Mouse (Mus musculus) stomach, embryonic 14.5 days (tissue): ENCODE results near the gene Vamp4. TPM values are rescaled to one million over a fixed set of nuclear protein-coding genes. Genes with fewer than 3 reads are reported as not detected.
A peak's percentile ranks its signal among the peaks of the same experiment; 100 is the strongest.

Experiments used
- ATAC-seq: fragments of 200-750 bp; cut with Nextera tagmentation; 2 replicates; pipeline ENCODE4 v1.8.0; 2017; ENCODE audit warnings: low read depth, moderate TSS enrichment; ENCODE audit not compliant: insufficient number of reproducible peaks, insufficient read depth, low FRiP score
- H3K27ac ChIP-seq: fragments of 300-500 bp; sonication (generic); 2 replicates; pipeline ENCODE4 v1.5.1; 2014; ENCODE audit warnings: mild to moderate bottlenecking, low read length, moderate library complexity, mixed read lengths
- H3K27me3 ChIP-seq: fragments of 300-500 bp; sonication (generic); 2 replicates; pipeline ENCODE4 v1.6.1; 2014; ENCODE audit warnings: low read length, control low read depth, mixed read lengths; ENCODE audit not compliant: control insufficient read depth, insufficient read depth
- H3K36me3 ChIP-seq: fragments of 300-500 bp; sonication (generic); 2 replicates; pipeline ENCODE4 v1.6.1; 2014; ENCODE audit warnings: mild to moderate bottlenecking, control low read depth, low read length, moderate library complexity, mixed read lengths; ENCODE audit not compliant: control insufficient read depth, insufficient read depth
- H3K4me1 ChIP-seq: fragments of 300-500 bp; sonication (generic); 2 replicates; pipeline ENCODE4 v1.6.1; 2014; ENCODE audit warnings: low read length, control low read depth, mixed read lengths; ENCODE audit not compliant: control insufficient read depth, insufficient read depth
- H3K4me2 ChIP-seq: fragments of 300-500 bp; sonication (generic); replicated peaks from 2 replicates; pipeline ENCODE4 v1.6.1; 2014; ENCODE audit warnings: low read depth, low read length, control low read depth
- H3K4me3 ChIP-seq: fragments of 300-500 bp; sonication (generic); 2 replicates; pipeline ENCODE4 v1.5.1; 2014; ENCODE audit warnings: low read depth, low read length, control low read depth
- H3K9ac ChIP-seq: fragments of 300-500 bp; sonication (generic); replicated peaks from 2 replicates; pipeline ENCODE4 v1.6.1; 2014; ENCODE audit warnings: low read depth, mild to moderate bottlenecking, control low read depth, low read length, moderate library complexity, mixed read lengths
- H3K9me3 ChIP-seq: fragments of 300-500 bp; sonication (generic); 2 replicates; pipeline ENCODE4 v1.6.1; 2016; ENCODE audit warnings: low read depth, low read length, control low read depth; ENCODE audit not compliant: control insufficient read depth
- WGBS: fragments of 180-500 bp; shearing (Covaris S2); extraction: QIAGEN DNeasy Blood & Tissue Kit; methylation state at CpG from one replicate; pipeline ENCODE4 v1.1.7; 2014; 5-methylcytosine and 5-hydroxymethylcytosine counted together
- polyA plus RNA-seq: library from polyadenylated mRNA; unstranded; fragments of >200 nt; fragmentation: Nextera tagmentation; extraction: Ambion mirVana; gene quantifications from 2 replicates; pipeline ENCODE4 v1.2.1, GENCODE M21; 2014

The Vamp4 gene
- polyA plus RNA-seq, 1 experiment from 2014 or later = 55.8 TPM

DNA sequence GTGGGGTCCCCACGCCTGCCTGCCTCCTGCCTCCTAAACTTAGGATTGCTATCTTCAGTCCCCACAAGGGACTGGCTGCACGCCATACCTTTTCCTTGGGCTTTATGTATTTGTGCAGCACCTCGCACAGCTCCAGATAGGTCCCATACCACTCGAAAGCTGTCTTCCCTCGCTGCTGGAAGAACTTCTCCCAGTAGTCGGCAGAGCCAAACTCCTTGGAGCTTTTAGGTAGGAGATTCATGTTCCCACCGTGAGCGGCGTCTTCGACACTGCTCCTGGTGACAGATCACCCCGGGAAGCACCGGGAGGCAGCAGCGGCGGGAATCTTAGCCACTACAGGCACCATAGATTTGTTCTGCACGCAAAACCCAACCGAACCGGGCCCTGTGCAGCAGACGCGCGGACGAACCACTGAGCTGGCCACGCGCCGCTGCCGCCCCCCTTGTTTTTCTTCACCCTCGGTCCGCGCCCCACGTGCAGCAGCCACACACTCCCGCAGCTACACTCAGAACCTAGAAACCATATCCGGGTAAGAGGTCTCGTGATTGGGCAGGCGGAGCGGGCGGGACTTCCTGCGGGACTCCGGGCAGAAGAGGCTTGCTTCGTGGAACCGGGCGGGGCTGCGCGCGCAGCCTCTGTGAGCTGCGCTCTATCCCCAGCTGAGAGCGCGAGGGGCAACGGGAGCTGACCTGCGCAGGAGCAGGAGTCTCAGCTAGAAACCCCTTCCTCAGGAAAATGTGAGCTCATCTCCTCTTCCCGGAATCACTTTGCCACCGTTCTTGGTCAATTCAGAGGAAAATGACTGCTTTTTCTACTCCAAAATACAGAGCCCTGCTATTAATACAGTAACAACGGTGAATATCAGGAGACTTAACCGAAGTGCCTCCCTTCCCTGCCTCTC, 22.0 kb upstream of the Vamp4 start, which contains the start of gene Mettl13:
Gene Mettl13, minus strand, starts transcription at position 536 of the 901 bp plus-strand sequence.
- H3K36me3 ChIP-seq = peaks cover 25% of the 10 kb centered on the region
- H3K4me1 ChIP-seq = peaks cover 8% of the 10 kb centered on the region
- H3K4me2 ChIP-seq = peak within 1 kb of the TSS; percentile 86
- H3K27ac ChIP-seq = peak within 1 kb of the TSS; percentile 55; the same call in 1 of the 2 replicates
- no peaks in the 10 kb centered on the region for H3K9me3 ChIP-seq
- H3K9ac ChIP-seq = peak within 1 kb of the TSS; percentile 57
- 1% methylated on average over 52 of the region's 52 CpGs for WGBS
- peak within 1 kb of the TSS; percentile 62 for H3K4me3 ChIP-seq
- no peaks in the 10 kb centered on the region for H3K27me3 ChIP-seq
- peak; percentile 98 for ATAC-seq

- H3K9ac ChIP-seq = peak overlapping the region; percentile 38; the same call in 1 of the 2 replicates
- H3K27ac ChIP-seq = peak overlapping the region; percentile 55; the same call in 1 of the 2 replicates
- H3K9me3 ChIP-seq = no peaks in the 10 kb centered on the region
- ATAC-seq = no peak
- H3K36me3 ChIP-seq = peaks cover 19% of the 10 kb centered on the region
- H3K27me3 ChIP-seq = no peaks in the 10 kb centered on the region
- H3K4me3 ChIP-seq = peak overlapping the region; percentile 62
- WGBS = 67% methylated on average over 10 of the region's 10 CpGs
- peaks cover 8% of the 10 kb centered on the region for H3K4me1 ChIP-seq
- H3K4me2 ChIP-seq = peak overlapping the region; percentile 86
These were observed 21.2 kb upstream of the Vamp4 start for GRCm38 (mm10) chr1:162548917-162549613.

DNA sequence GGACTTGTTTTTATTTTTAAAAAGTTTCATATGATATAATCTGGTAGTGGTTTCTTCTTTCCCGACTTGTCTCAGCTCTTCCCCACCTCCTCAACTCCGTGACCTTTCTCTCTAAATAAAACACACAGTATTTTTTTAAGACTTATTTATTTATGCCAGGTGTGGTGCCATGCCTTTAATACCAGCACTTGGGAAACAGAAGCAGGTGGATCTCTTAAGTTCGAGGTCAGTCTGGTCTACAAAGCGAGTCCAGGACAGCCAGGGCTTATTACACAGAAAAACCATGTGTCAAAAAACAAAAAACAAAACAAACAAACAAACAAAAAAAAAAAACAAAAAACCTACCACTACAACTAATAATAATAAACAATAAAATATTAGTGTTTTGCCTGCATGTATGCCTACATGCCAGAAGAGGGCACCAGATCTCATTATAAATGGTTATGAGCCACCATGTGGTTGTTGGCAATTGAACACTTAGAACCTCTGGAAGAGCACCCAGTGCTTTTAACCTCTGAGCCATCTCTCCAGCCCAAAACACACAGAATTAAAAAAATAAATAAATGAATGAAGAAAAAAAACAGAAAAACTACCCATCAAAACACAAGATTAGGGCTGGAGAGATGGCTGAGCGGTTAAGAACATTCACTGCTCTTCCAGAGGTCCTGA, 20.6 kb upstream of the Vamp4 start:
- H3K27me3 ChIP-seq = no peaks in the 10 kb centered on the region
- no peaks in the 10 kb centered on the region for H3K9me3 ChIP-seq
- WGBS = 71% methylated on average over 5 of the region's 5 CpGs
- H3K9ac ChIP-seq = no peak overlapping the region
- H3K27ac ChIP-seq = no peak overlapping the region
- no peak for ATAC-seq
- H3K36me3 ChIP-seq = peaks cover 12% of the 10 kb centered on the region
- H3K4me1 ChIP-seq = peaks cover 8% of the 10 kb centered on the region
- H3K4me3 ChIP-seq = no peak overlapping the region
- no peak overlapping the region for H3K4me2 ChIP-seq

- 76% methylated on average over 9 of the region's 9 CpGs for WGBS
- no peak overlapping the region for H3K27ac ChIP-seq
These were observed 17.4 kb upstream of the Vamp4 start for GRCm38 (mm10) chr1:162552956-162553355.

GRCm38 (mm10) chr1:162554193-162554592, 16.1 kb upstream of the Vamp4 start:
- H3K27ac ChIP-seq = no peak overlapping the region
- no peaks in the 10 kb centered on the region for H3K9me3 ChIP-seq
- H3K4me3 ChIP-seq = no peak overlapping the region
- H3K4me2 ChIP-seq = no peak overlapping the region
- no peaks in the 10 kb centered on the region for H3K36me3 ChIP-seq
- WGBS = 69% methylated on average over 3 of the region's 3 CpGs
- no peak overlapping the region for H3K9ac ChIP-seq
- H3K4me1 ChIP-seq = no peaks in the 10 kb centered on the region
- H3K27me3 ChIP-seq = no peaks in the 10 kb centered on the region
- no peak for ATAC-seq

More at GRCm38 (mm10) chr1:162552956-162553355, 17.4 kb upstream of the Vamp4 start:
- Histone ChIP-seq H3K9me3 (no peaks in the 10 kb centered on the region), H3K4me1 (no peaks in the 10 kb centered on the region), H3K4me2 (no peak overlapping the region), H3K36me3 (no peaks in the 10 kb centered on the region), H3K9ac (no peak overlapping the region), H3K27me3 (no peaks in the 10 kb centered on the region), H3K4me3 (no peak overlapping the region)
- ATAC-seq = no peak

- H3K36me3 ChIP-seq = no peaks in the 10 kb centered on the region
- no peak overlapping the region for H3K4me3 ChIP-seq
- H3K9me3 ChIP-seq = no peaks in the 10 kb centered on the region
- H3K27me3 ChIP-seq = no peaks in the 10 kb centered on the region
- 87% methylated on average over 1 of the region's 1 CpGs for WGBS
- H3K4me1 ChIP-seq = no peaks in the 10 kb centered on the region
- no peak overlapping the region for H3K27ac ChIP-seq
- H3K9ac ChIP-seq = no peak overlapping the region
- ATAC-seq = no peak
- no peak overlapping the region for H3K4me2 ChIP-seq
These were observed 7.1 kb upstream of the Vamp4 start for GRCm38 (mm10) chr1:162563236-162563635.

DNA sequence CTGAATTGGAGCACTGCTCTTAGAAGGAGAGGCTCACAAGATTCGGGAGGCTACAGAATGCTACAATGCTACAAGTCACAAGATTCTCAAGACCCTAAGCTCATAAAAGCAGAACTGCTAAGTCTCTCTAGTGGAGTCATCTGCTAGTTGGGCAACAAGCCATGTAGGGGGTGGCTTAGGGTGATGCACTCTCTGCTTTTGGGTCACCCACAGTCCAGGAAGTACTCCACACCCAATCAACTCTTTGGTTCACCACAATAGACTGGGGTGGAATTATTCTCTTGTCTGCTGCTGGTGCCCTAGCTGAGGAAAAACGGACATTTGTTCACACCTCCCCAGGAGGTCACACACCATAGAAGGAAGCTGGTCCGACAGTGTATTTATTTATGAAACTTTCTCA, 5.3 kb upstream of the Vamp4 start:
- Histone ChIP-seq H3K27ac (no peak overlapping the region), H3K27me3 (no peaks in the 10 kb centered on the region), H3K36me3 (no peaks in the 10 kb centered on the region), H3K9ac (no peak overlapping the region), H3K4me3 (no peak overlapping the region), H3K4me2 (no peak overlapping the region), H3K4me1 (no peaks in the 10 kb centered on the region), H3K9me3 (no peaks in the 10 kb centered on the region)
- WGBS = 58% methylated on average over 3 of the region's 3 CpGs
- no peak for ATAC-seq

DNA sequence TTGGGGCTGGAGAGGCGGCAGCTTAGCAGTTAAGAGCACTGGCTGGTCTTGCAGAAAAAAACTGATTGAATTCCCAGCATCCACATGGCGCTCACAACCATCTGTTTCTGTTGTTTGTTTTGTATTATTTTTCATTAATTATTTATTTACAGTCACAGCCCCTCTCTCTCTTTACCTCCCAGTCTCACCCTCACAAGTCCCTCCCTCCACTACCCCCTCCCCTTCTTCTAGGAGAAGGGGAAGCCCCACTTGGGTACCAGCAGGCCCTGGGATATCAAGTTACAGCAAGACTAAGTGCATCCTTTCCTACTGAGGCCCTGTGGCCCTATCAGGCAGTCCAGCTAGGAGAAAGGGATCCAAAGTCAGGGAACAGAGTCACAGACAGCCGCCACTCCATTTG, 3.0 kb upstream of the Vamp4 start:
- H3K9ac ChIP-seq = no peak overlapping the region
- no peak for ATAC-seq
- 25% methylated on average over 3 of the region's 3 CpGs for WGBS

More for the DNA sequence above, 3.0 kb upstream of the Vamp4 start:
- Histone ChIP-seq H3K36me3 (no peaks in the 10 kb centered on the region), H3K4me2 (no peak overlapping the region), H3K27me3 (no peaks in the 10 kb centered on the region), H3K4me1 (no peaks in the 10 kb centered on the region), H3K27ac (no peak overlapping the region), H3K9me3 (no peaks in the 10 kb centered on the region), H3K4me3 (no peak overlapping the region)
